Mouse (Mus musculus): ENCODE measurements around the gene Tmprss11b. TPM values are rescaled to one million over a fixed set of nuclear protein-coding genes. Genes with fewer than 3 reads are reported as not detected.

Gene Tmprss11b
- total RNA-seq, 1 experiment: 0.09 TPM

- TF ChIP-seq ZNF384 (IDR thresholded peaks at IDR 0.05; ENCODE audit: low read depth, low read length): no peak
- TF ChIP-seq ZC3H11A (IDR thresholded peaks at IDR 0.05; ENCODE audit: borderline replicate concordance, low read depth, low read length): no peak
- TF ChIP-seq CHD2 (IDR thresholded peaks at IDR 0.05; ENCODE audit: low read depth, low read length): no peak
- no peak for TF ChIP-seq HCFC1 (IDR thresholded peaks at IDR 0.05; ENCODE audit: borderline replicate concordance, insufficient read depth, low read length)
- no peak for TF ChIP-seq MAFK (IDR thresholded peaks at IDR 0.05; ENCODE audit: insufficient read depth, low read depth, low read length)
- in situ Hi-C loops (cut with MboI; ENCODE audit: low sequenced_read_pairs in 2 of 2, unreplicated experiment in 2 of 2): no loop called here
- Histone ChIP-seq H3K27ac (ENCODE audit: insufficient read depth, low read depth, low read length, poor library complexity, severe bottlenecking) (no peak overlapping the region), H3K36me3 (ENCODE audit: control insufficient read depth, insufficient read depth, low read length, poor library complexity, severe bottlenecking) (no peaks in the 10 kb centered on the region), H3K9me3 (ENCODE audit: control insufficient read depth, insufficient read depth, low read depth, low read length) (no peaks in the 10 kb centered on the region), H3K4me1 (ENCODE audit: control insufficient read depth in 2 of 2, insufficient read depth in 2 of 2, low read length in 2 of 2, poor library complexity in 1 of 2) (no peaks in the 10 kb centered on the region), H3K4me3 (ENCODE audit: insufficient read depth in 1 of 2, low read depth in 1 of 2, low read length in 2 of 2, poor library complexity in 1 of 2, severe bottlenecking in 1 of 2) (no peak overlapping the region), H3K9ac (ENCODE audit: insufficient read depth, low read depth, low read length, poor library complexity, severe bottlenecking) (no peak overlapping the region)
- DNase-seq (ENCODE audit: low read depth, low spot score): no peak
These were observed 54.4 kb downstream of the Tmprss11b start for GRCm38 (mm10) chr5:86621778-86622177.

Other genes with a start within 250 kb of the Tmprss11b start
- gene Tmprss11a, start 207.4 kb downstream of the Tmprss11b start, total RNA-seq (2012; rRNA removed): 0.09 TPM in 1 of 2 replicates, not detected in the other
- gene Tmprss11g, start 157.8 kb downstream of the Tmprss11b start, total RNA-seq (2012; rRNA removed): not detected in 2 replicates
- 0.21 and 2.2 TPM in 2 replicates for gene Tmprss11f, start 43.9 kb downstream of the Tmprss11b start, total RNA-seq (2012; rRNA removed)
- gene Tmprss11e, start 69.5 kb upstream of the Tmprss11b start, total RNA-seq (2012; rRNA removed): 0.09 TPM in 1 of 2 replicates, not detected in the other
- 54.7 and 66.9 TPM in 2 replicates for gene Ythdc1, start 127.9 kb upstream of the Tmprss11b start, total RNA-seq (2012; rRNA removed)
- gene Ugt2b34, start 230.6 kb upstream of the Tmprss11b start, total RNA-seq (2012; rRNA removed): 0.45 TPM in 1 of 2 replicates, not detected in the other

Data from ES-E14 (cell line).